Mouse (Mus musculus) CD4-positive, CD25-positive, alpha-beta regulatory T cell, adult 2 months (primary cell): ENCODE data around the gene Nfatc2.

ENCODE experiments used
- DNase-seq: peaks from one replicate; pipeline ENCODE4 v3.0.0-alpha.2; 2012; ENCODE audit warnings: low read depth, low spot score

The Nfatc2 gene

DNA sequence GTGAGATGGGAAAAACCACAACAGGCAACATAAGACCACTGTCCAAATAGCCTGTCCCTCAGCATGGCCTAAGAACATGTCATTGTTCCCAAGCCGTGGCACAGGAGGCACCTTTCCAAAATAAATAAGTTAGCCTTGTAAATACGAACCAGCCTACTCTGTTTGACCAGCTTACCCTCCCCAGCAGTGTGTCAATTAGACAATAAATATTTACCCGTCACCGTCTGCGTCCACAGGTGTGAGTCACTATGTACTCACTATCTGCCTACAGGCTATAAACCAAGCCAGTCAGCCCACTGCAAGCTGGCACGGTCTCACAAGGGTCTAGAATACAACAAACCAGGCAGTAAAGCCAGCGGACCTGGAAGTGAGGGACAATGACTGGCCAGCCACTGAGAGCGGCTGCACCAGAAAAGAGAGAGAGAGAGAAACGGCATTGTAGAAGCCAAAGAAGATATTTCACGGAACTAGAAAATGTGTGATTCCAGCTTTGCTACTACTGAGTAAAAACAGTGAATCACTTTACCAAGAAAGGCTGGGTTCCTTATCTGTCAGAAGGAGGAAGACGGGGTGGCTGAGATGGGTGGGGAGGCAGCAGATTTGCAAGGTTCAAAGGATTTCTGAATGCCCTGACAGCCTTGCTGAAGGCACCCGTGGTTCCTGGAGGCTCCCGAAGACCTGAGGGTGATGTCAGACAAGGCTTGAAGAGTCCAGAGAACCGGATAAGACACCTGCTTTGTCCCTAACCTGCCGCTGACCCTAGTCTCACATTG is 69.2 kb downstream of the Nfatc2 start:
- peak; percentile 41 for DNase-seq

- DNase-seq = no peak
Observed at GRCm38 (mm10) chr2:168528551-168528950, 72.9 kb downstream of the Nfatc2 start.

GRCm38 (mm10) chr2:168527430-168527792 is 74.0 kb downstream of the Nfatc2 start:
- no peak for DNase-seq

DNA sequence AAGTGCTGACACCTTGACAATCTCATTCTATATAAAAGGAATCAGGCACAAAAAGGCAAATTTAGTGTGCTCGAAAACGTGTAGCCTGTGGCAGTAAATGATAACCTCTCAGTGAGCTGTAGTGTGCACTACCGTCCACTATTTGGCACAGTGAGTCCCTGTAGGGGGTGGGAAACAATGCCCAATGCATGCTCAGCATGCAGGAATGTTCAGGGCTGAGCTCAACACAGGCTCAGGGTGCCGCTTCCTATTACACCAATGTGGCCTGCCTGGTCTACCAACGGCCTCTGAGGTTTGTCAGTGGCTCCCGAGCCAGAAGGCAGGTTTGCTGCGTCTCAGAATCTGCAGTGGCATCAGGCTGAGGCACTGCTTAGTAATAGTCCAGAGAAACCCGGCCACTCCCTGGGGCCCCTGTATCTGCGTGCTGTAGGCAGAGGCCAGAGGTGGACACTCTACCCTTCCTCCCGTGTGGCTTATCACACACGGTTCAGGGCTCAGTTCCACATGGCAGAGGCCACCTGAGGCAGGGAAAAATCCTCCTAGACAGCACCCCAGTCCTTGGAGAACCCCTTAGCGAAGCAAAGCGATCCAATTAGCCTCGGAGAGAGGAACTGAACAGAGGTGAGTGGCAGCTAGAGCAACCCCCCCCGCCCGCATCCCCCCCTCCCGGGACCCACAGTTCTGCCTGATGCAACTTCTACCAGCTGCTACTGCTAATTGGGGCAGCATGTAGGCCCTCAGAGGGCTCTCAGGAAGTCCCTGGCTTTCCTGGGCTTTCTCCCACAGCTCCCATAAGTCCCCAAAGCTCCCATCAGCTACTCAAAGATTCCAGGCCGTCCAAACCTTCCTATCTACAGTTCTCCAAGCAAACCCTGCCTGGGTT is 74.7 kb downstream of the Nfatc2 start:
- DNase-seq = no peak

DNA sequence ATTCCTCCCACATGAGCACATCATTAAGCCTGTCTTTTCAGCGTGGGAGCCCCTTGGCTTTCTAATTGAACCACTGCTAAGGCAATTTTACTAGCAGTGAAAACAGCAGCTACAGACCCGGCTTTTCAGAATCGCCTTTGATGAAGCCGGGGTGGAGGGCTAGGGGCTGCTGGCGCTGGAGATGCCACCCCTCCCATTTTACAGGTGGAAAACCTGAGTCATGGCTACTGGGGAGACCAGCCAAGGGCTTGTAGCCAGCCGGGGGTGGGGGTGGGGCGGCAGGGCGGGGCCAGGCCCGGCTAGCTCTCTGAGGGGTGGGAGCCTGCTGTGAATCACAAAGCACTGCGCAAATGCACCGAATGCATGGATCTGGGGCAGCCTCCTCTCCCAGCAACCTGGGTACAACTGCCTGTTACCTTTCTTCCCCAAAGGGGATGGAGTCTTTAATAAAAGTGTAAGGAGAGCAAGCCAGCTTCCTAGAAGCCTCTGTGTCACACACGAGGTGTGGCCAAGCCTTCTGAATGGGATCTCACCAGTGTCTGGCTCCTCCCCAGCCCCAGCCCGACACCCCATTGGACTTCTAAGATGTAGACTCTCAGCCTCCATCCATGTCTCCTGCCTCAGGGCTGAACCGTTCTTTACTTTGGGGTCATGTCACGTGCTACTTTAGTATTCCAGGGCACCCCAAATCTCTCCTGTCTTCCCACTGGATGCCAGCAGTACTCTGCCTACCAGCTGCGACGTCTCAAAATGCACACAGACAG is 75.9 kb downstream of the Nfatc2 start:
- DNase-seq = peak; percentile 19

GRCm38 (mm10) chr2:168524905-168525381 is 76.5 kb downstream of the Nfatc2 start:
- DNase-seq = peak; percentile 53

DNA sequence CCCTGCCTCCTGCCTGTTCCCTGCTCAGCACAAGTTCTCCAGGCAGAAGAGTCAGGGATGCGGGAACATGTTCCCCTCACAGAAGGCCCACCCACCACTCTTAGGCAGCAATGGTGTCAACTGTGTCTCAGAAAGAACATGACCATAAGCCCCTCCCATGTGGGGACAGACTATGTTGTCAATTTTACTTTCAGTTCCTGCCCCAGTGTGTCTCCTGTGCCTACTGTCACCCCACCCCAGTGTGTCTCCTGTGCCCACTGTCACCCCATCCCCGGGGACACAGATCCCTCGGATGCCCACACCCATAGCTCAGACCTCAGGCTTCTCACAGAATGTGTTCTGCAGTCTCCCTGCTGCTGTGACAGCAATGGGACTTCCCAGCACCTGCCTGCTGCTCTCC is 79.2 kb downstream of the Nfatc2 start:
- DNase-seq = no peak

DNA sequence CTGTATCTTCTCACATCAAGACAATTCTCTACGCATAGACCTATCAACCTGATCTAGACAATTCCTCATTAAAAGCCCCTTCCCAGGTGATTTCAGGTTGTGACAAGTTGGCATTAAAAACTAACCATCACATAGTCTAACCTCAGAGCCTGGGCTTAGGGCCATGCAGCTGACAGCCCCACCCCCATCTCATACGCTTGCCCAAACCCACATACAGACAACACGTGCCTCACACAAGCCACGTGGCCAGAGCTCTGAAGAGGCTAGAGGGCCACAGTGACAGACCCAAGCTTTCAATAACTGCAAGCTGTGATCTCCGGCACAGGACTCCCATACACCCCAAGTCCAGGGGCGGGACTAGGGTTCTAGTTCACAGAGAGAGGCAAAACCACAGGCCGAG is 80.7 kb downstream of the Nfatc2 start:
- DNase-seq = no peak

GRCm38 (mm10) chr2:168519589-168519988 is 81.9 kb downstream of the Nfatc2 start:
- no peak for DNase-seq

GRCm38 (mm10) chr2:168518256-168518659 is 83.2 kb downstream of the Nfatc2 start:
- DNase-seq = no peak

- no peak for DNase-seq
Observed at GRCm38 (mm10) chr2:168517774-168518173, 83.7 kb downstream of the Nfatc2 start.

GRCm38 (mm10) chr2:168516717-168517116 is 84.7 kb downstream of the Nfatc2 start:
- peak; percentile 20 for DNase-seq

DNA sequence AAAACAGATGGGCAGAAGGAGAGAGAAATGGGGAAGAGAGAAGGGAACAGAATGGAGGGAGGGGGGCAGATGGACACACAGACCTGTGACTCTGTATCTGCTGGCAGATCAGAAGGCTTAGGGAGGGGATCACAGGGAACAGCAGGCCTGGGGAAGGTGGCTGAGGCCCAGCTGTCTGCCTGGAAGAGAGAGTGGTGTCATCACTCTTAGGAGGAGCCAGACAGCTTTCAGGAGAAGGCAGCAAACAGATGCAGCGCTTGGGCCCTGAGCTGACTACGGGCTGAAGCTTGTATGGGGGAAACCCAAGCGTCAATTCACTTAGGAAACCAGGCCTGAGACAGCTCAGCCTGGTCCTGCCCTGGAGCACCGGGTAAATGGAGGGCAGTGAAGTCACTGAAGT is 86.0 kb downstream of the Nfatc2 start:
- DNase-seq = no peak

- DNase-seq = no peak
Observed at GRCm38 (mm10) chr2:168514131-168514530, 87.3 kb downstream of the Nfatc2 start.

DNA sequence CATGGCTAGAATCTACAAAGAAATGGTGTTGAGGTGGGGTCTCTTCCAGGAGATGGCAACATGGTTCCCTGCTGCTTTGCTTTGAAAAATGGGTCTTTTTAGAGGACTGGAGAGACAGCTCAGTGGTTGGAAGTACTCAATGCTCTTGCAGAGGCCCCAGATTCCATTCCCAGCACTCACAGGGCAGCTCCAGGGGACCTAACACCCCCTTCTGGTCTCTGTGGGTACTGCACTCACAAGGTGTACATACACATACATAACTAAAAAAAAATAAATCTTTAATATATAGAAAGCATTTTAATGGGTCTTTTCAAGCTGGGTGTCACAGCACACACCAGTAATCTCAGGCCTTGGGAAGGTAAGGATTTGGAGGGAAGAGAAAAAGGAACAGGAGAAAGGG is 89.9 kb downstream of the Nfatc2 start:
- DNase-seq = no peak

GRCm38 (mm10) chr2:168508469-168509198 is 92.8 kb downstream of the Nfatc2 start:
- no peak for DNase-seq

DNA sequence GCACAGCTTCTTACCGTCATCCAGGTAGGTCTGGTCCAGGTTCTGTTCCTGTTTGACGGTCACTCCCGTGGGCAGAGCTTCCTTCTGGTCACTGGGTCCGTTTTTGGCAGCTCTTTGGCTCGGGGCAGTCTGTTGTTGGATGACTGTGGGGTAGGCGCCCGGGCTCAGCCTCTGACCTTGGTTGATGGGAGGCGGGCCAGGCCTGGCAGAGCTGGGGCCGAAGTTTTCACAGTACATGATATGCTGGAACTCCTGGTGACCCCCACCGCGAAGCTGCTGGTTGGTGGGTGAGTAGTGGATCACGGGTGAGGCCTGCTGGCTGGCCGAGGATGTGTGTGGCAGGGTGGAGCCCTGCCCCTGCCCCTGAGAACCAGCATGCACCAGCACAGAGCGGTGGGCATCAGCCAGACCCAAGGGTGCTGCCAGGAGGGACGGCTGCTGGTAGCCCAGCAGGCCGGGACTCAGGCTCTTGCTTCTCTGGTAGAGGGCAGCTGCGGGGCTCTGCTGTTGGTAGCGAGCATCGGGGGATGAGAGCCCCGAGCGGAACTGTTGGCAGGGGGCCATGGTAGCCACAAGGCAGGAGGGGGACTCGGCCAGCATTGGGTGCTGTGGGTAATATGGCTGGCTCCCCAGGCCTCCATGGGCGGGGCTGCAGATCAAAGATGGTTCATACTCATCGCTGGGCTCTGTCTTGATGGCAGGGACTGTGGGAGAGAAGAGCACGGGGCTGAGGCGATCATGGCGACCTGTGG is 96.8 kb downstream of the Nfatc2 start:
- DNase-seq = no peak

DNA sequence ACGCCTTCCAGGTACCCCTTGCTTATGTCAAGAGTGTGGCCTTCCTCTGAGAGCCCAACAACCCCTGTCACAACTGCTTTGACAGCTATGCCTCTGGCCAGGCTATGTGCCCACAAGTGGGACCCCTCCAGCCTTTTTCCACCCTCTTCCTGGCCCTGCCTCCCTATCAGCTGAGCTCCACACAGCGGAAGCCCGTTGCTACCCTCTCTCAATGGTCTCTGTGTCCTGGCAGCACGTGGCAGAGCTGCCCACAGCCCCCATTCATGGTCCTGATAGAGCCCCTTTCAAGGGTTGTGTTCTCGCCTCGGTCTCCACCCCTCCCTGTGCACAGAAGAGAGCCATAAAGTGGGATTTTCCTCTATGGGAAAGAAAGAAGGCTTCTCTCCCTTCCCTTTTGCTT is 97.7 kb downstream of the Nfatc2 start:
- DNase-seq = no peak

- DNase-seq = no peak
Observed at GRCm38 (mm10) chr2:168500750-168501149, 100.7 kb downstream of the Nfatc2 start.

DNA sequence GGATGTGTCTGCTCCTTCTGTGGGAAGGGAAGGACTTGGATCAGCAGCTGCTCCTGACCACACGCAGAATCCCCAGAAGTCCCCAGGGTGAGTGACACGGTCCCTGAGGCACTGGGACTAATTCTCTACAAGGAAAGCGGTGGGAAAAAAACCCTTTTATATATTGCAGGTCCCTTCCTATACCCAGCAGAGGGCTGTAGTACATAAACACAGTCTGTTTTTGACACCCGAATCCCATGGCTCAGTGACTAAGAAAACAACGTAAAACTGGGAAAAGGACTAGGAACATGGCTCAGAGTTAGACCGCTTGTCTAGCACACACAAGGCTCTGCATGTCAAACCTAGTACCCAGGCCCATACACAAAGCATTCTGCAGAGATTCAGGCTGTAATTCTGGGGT is 101.2 kb downstream of the Nfatc2 start:
- DNase-seq = no peak

DNA sequence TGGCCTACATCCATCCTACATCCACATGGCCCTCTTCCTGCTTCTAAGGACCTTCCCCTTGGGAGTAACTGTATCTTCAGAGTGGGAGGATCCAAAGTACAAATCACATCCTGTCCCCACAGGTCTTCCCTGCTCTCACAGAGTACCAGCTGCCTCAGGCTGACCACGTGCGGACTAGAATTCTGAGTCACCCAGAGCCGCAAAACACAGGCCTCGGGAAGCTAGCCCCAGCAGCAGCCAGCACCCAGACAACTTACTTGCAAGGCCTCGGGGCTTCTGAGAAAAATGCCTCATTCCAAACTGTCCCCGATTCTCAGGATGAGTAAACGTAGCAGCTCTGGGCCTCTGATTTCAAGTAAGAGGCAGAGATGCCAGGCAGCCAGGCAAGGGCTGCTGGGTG is 109.7 kb downstream of the Nfatc2 start:
- no peak for DNase-seq
